Mouse (Mus musculus): ENCODE measurements at regions not wholly inside any gene's neighbourhood (a gene's known extent, or its start where the extent isn't known, plus 50 kb on each side); places are given as distances from the start of the nearest gene placed in this dataset.
A peak's percentile ranks its signal among the peaks of the same experiment; 100 is the strongest.

- no peaks in the 10 kb centered on the region for H3K36me3 ChIP-seq (replicated peaks; ENCODE audit: control insufficient read depth, insufficient read depth, low read depth, low read length)
- H3K27ac ChIP-seq (replicated peaks; ENCODE audit: low read depth, low read length), result no peak overlapping the region
- no peaks in the 10 kb centered on the region for H3K9me3 ChIP-seq (replicated peaks; ENCODE audit: control insufficient read depth, low read length)
- H3K4me1 ChIP-seq (ENCODE audit: control insufficient read depth, insufficient read depth, low read length), result no peaks in the 10 kb centered on the region
- no peak overlapping the region for H3K4me3 ChIP-seq (ENCODE audit: low read depth, low read length)
- ATAC-seq (replicated peaks; ENCODE audit: insufficient number of reproducible peaks, low FRiP score, low TSS enrichment, low read depth), result no peak
- H3K27me3 ChIP-seq (ENCODE audit: control insufficient read depth, insufficient read depth, low read length), result no peaks in the 10 kb centered on the region
- no peak overlapping the region for H3K4me2 ChIP-seq (ENCODE audit: low read depth, low read length)
- no peak for DNase-seq (ENCODE audit: low spot score)
- H3K9ac ChIP-seq (replicated peaks; ENCODE audit: low read length), result no peak overlapping the region
- 47% methylated on average over 6 of the region's 6 CpGs for WGBS
Observed at GRCm38 (mm10) chr1:169400841-169401240, 130.4 kb downstream of the Nuf2 start.

- ATAC-seq (replicated peaks; ENCODE audit: insufficient number of reproducible peaks, low FRiP score, low TSS enrichment, low read depth), result no peak
- WGBS, result 92% methylated on average over 4 of the region's 4 CpGs
- Histone ChIP-seq H3K9me3 (replicated peaks; ENCODE audit: control insufficient read depth, low read length) (no peaks in the 10 kb centered on the region), H3K36me3 (replicated peaks; ENCODE audit: control insufficient read depth, insufficient read depth, low read depth, low read length) (no peaks in the 10 kb centered on the region), H3K4me1 (ENCODE audit: control insufficient read depth, insufficient read depth, low read length) (no peaks in the 10 kb centered on the region), H3K4me3 (ENCODE audit: low read depth, low read length) (no peak overlapping the region), H3K27me3 (ENCODE audit: control insufficient read depth, insufficient read depth, low read length) (no peaks in the 10 kb centered on the region), H3K9ac (replicated peaks; ENCODE audit: low read length) (no peak overlapping the region), H3K27ac (replicated peaks; ENCODE audit: low read depth, low read length) (no peak overlapping the region), H3K4me2 (ENCODE audit: low read depth, low read length) (no peak overlapping the region)
- DNase-seq (ENCODE audit: low spot score), result no peak
Observed at GRCm38 (mm10) chr1:169397371-169397770, 133.9 kb downstream of the Nuf2 start.

- H3K4me1 ChIP-seq (ENCODE audit: control insufficient read depth, insufficient read depth, low read length), result no peaks in the 10 kb centered on the region
- no peak for ATAC-seq (replicated peaks; ENCODE audit: insufficient number of reproducible peaks, low FRiP score, low TSS enrichment, low read depth)
- 84% methylated on average over 1 of the region's 1 CpGs for WGBS
- H3K4me3 ChIP-seq (ENCODE audit: low read depth, low read length), result no peak overlapping the region
- H3K4me2 ChIP-seq (ENCODE audit: low read depth, low read length), result no peak overlapping the region
- H3K9me3 ChIP-seq (replicated peaks; ENCODE audit: control insufficient read depth, low read length), result no peaks in the 10 kb centered on the region
- no peak for DNase-seq (ENCODE audit: low spot score)
- no peak overlapping the region for H3K27ac ChIP-seq (replicated peaks; ENCODE audit: low read depth, low read length)
- no peaks in the 10 kb centered on the region for H3K27me3 ChIP-seq (ENCODE audit: control insufficient read depth, insufficient read depth, low read length)
- no peak overlapping the region for H3K9ac ChIP-seq (replicated peaks; ENCODE audit: low read length)
- H3K36me3 ChIP-seq (replicated peaks; ENCODE audit: control insufficient read depth, insufficient read depth, low read depth, low read length), result no peaks in the 10 kb centered on the region
Observed at GRCm38 (mm10) chr1:169387056-169387455, 144.2 kb downstream of the Nuf2 start.

GRCm38 (mm10) chr1:169385740-169386424 lies 145.4 kb downstream of the Nuf2 start:
- no peaks in the 10 kb centered on the region for H3K36me3 ChIP-seq (replicated peaks; ENCODE audit: control insufficient read depth, insufficient read depth, low read depth, low read length)
- ATAC-seq (replicated peaks; ENCODE audit: insufficient number of reproducible peaks, low FRiP score, low TSS enrichment, low read depth), result no peak
- H3K9ac ChIP-seq (replicated peaks; ENCODE audit: low read length), result no peak overlapping the region
- no peak overlapping the region for H3K27ac ChIP-seq (replicated peaks; ENCODE audit: low read depth, low read length)
- no peaks in the 10 kb centered on the region for H3K9me3 ChIP-seq (replicated peaks; ENCODE audit: control insufficient read depth, low read length)
- no peaks in the 10 kb centered on the region for H3K27me3 ChIP-seq (ENCODE audit: control insufficient read depth, insufficient read depth, low read length)
- no peak overlapping the region for H3K4me2 ChIP-seq (ENCODE audit: low read depth, low read length)
- H3K4me3 ChIP-seq (ENCODE audit: low read depth, low read length), result no peak overlapping the region
- no peak for DNase-seq (ENCODE audit: low spot score)
- 77% methylated on average over 10 of the region's 10 CpGs for WGBS
- H3K4me1 ChIP-seq (ENCODE audit: control insufficient read depth, insufficient read depth, low read length), result no peaks in the 10 kb centered on the region

- no peaks in the 10 kb centered on the region for H3K9me3 ChIP-seq (replicated peaks; ENCODE audit: control insufficient read depth, low read length)
Observed at GRCm38 (mm10) chr1:169374686-169375085, 156.6 kb downstream of the Nuf2 start.

GRCm38 (mm10) chr1:169368758-169369157 lies 162.5 kb downstream of the Nuf2 start:
- 23% methylated on average over 3 of the region's 3 CpGs for WGBS
- H3K27ac ChIP-seq (replicated peaks; ENCODE audit: low read depth, low read length), result no peak overlapping the region
- H3K9ac ChIP-seq (replicated peaks; ENCODE audit: low read length), result no peak overlapping the region
- ATAC-seq (replicated peaks; ENCODE audit: insufficient number of reproducible peaks, low FRiP score, low TSS enrichment, low read depth) (no peak), DNase-seq (ENCODE audit: low spot score) (no peak)
- H3K4me3 ChIP-seq (ENCODE audit: low read depth, low read length), result no peak overlapping the region
- H3K4me1 ChIP-seq (ENCODE audit: control insufficient read depth, insufficient read depth, low read length), result peaks cover 3% of the 10 kb centered on the region; the same call in 1 of the 2 replicates
- H3K36me3 ChIP-seq (replicated peaks; ENCODE audit: control insufficient read depth, insufficient read depth, low read depth, low read length), result no peaks in the 10 kb centered on the region
- H3K4me2 ChIP-seq (ENCODE audit: low read depth, low read length), result no peak overlapping the region
- no peaks in the 10 kb centered on the region for H3K9me3 ChIP-seq (replicated peaks; ENCODE audit: control insufficient read depth, low read length)
- H3K27me3 ChIP-seq (ENCODE audit: control insufficient read depth, insufficient read depth, low read length), result no peaks in the 10 kb centered on the region

More at GRCm38 (mm10) chr1:169374686-169375085, 156.6 kb downstream of the Nuf2 start:
- no peak overlapping the region for H3K27ac ChIP-seq (replicated peaks; ENCODE audit: low read depth, low read length)
- no peaks in the 10 kb centered on the region for H3K36me3 ChIP-seq (replicated peaks; ENCODE audit: control insufficient read depth, insufficient read depth, low read depth, low read length)
- no peaks in the 10 kb centered on the region for H3K27me3 ChIP-seq (ENCODE audit: control insufficient read depth, insufficient read depth, low read length)
- H3K4me3 ChIP-seq (ENCODE audit: low read depth, low read length), result no peak overlapping the region
- DNase-seq (ENCODE audit: low spot score), result no peak
- no peaks in the 10 kb centered on the region for H3K4me1 ChIP-seq (ENCODE audit: control insufficient read depth, insufficient read depth, low read length)
- WGBS, result 55% methylated on average over 1 of the region's 1 CpGs
- no peak for ATAC-seq (replicated peaks; ENCODE audit: insufficient number of reproducible peaks, low FRiP score, low TSS enrichment, low read depth)
- no peak overlapping the region for H3K9ac ChIP-seq (replicated peaks; ENCODE audit: low read length)
- H3K4me2 ChIP-seq (ENCODE audit: low read depth, low read length), result no peak overlapping the region

GRCm38 (mm10) chr1:169367772-169368501 lies 163.3 kb downstream of the Nuf2 start:
- WGBS, result 65% methylated on average over 10 of the region's 10 CpGs

GRCm38 (mm10) chr1:169367316-169367715 lies 163.9 kb downstream of the Nuf2 start:
- 39% methylated on average over 4 of the region's 4 CpGs for WGBS
- no peak overlapping the region for H3K4me2 ChIP-seq (ENCODE audit: low read depth, low read length)
- no peaks in the 10 kb centered on the region for H3K9me3 ChIP-seq (replicated peaks; ENCODE audit: control insufficient read depth, low read length)
- H3K27me3 ChIP-seq (ENCODE audit: control insufficient read depth, insufficient read depth, low read length), result no peaks in the 10 kb centered on the region
- H3K9ac ChIP-seq (replicated peaks; ENCODE audit: low read length), result no peak overlapping the region
- H3K27ac ChIP-seq (replicated peaks; ENCODE audit: low read depth, low read length), result no peak overlapping the region
- ATAC-seq (replicated peaks; ENCODE audit: insufficient number of reproducible peaks, low FRiP score, low TSS enrichment, low read depth) (no peak), DNase-seq (ENCODE audit: low spot score) (no peak)
- H3K4me3 ChIP-seq (ENCODE audit: low read depth, low read length), result no peak overlapping the region
- no peaks in the 10 kb centered on the region for H3K36me3 ChIP-seq (replicated peaks; ENCODE audit: control insufficient read depth, insufficient read depth, low read depth, low read length)
- H3K4me1 ChIP-seq (ENCODE audit: control insufficient read depth, insufficient read depth, low read length), result peaks cover 3% of the 10 kb centered on the region; the same call in 1 of the 2 replicates

More at GRCm38 (mm10) chr1:169367772-169368501, 163.3 kb downstream of the Nuf2 start:
- no peaks in the 10 kb centered on the region for H3K36me3 ChIP-seq (replicated peaks; ENCODE audit: control insufficient read depth, insufficient read depth, low read depth, low read length)
- no peak overlapping the region for H3K4me2 ChIP-seq (ENCODE audit: low read depth, low read length)
- no peak overlapping the region for H3K27ac ChIP-seq (replicated peaks; ENCODE audit: low read depth, low read length)
- no peaks in the 10 kb centered on the region for H3K27me3 ChIP-seq (ENCODE audit: control insufficient read depth, insufficient read depth, low read length)
- H3K9me3 ChIP-seq (replicated peaks; ENCODE audit: control insufficient read depth, low read length), result no peaks in the 10 kb centered on the region
- H3K4me1 ChIP-seq (ENCODE audit: control insufficient read depth, insufficient read depth, low read length), result peaks cover 3% of the 10 kb centered on the region; the same call in 1 of the 2 replicates
- ATAC-seq (replicated peaks; ENCODE audit: insufficient number of reproducible peaks, low FRiP score, low TSS enrichment, low read depth), result 0 out of 2 replicates have a peak, but pooled peaks have one; percentile 48
- H3K4me3 ChIP-seq (ENCODE audit: low read depth, low read length), result no peak overlapping the region
- no peak for DNase-seq (ENCODE audit: low spot score)
- H3K9ac ChIP-seq (replicated peaks; ENCODE audit: low read length), result no peak overlapping the region
